Mouse (Mus musculus) B cell, adult 2 months (primary cell): Measurements from ENCODE around the gene Foxk2.

Experiments used
- DNase-seq, 2 experiments: peaks; one replicate each; pipeline ENCODE4 v3.0.0; 2022

Gene Foxk2

GRCm38 (mm10) chr11:121259160-121260100, at the start of gene Foxk2:
TSS of gene Foxk2 (plus strand) at chr11:121259990.
- peak; percentile 89 to 91 for DNase-seq

GRCm38 (mm10) chr11:121216831-121217230, 43.0 kb upstream of the Foxk2 start:
- no peak for DNase-seq

- no peak for DNase-seq
These were observed 40.0 kb upstream of the Foxk2 start for GRCm38 (mm10) chr11:121219776-121220175.

- DNase-seq, result no peak
These were observed 39.0 kb upstream of the Foxk2 start for GRCm38 (mm10) chr11:121220771-121221170.

- DNase-seq, result no peak
These were observed 38.3 kb upstream of the Foxk2 start for GRCm38 (mm10) chr11:121221321-121222010.

GRCm38 (mm10) chr11:121228129-121229017, 31.4 kb upstream of the Foxk2 start:
- DNase-seq, result peak; percentile 39 to 43

GRCm38 (mm10) chr11:121229018-121229439, 30.8 kb upstream of the Foxk2 start, which contains the start of gene Cybc1:
TSS of gene Cybc1 (minus strand) at chr11:121229322.
- peak; percentile 90 to 92 for DNase-seq

GRCm38 (mm10) chr11:121231191-121231590, 28.6 kb upstream of the Foxk2 start:
- no peak for DNase-seq

- DNase-seq, result no peak
These were observed 28.0 kb upstream of the Foxk2 start for GRCm38 (mm10) chr11:121231628-121232291.

GRCm38 (mm10) chr11:121232706-121233105, 27.1 kb upstream of the Foxk2 start:
- DNase-seq, result no peak

GRCm38 (mm10) chr11:121235475-121236238, 24.1 kb upstream of the Foxk2 start:
- peak; percentile 74 to 77 for DNase-seq

GRCm38 (mm10) chr11:121236564-121237344, 23.0 kb upstream of the Foxk2 start, which contains the start of gene Narf:
TSS of gene Narf (plus strand) at chr11:121237253.
- DNase-seq, result peak; percentile 96 to 97

- DNase-seq, result no peak
These were observed 22.3 kb upstream of the Foxk2 start for GRCm38 (mm10) chr11:121237345-121238128.

- no peak for DNase-seq
These were observed 20.1 kb upstream of the Foxk2 start for GRCm38 (mm10) chr11:121239669-121240068.

- no peak for DNase-seq
These were observed 9.6 kb upstream of the Foxk2 start for GRCm38 (mm10) chr11:121250196-121250595.

- DNase-seq, result no peak
These were observed 569 bp downstream of the Foxk2 start for GRCm38 (mm10) chr11:121260211-121260906.

- no peak for DNase-seq
These were observed 1.3 kb downstream of the Foxk2 start for GRCm38 (mm10) chr11:121261074-121261473.

- DNase-seq, result no peak
These were observed 17.7 kb downstream of the Foxk2 start for GRCm38 (mm10) chr11:121277516-121277915.

GRCm38 (mm10) chr11:121278011-121278410, 18.2 kb downstream of the Foxk2 start:
- no peak for DNase-seq
